Mouse (Mus musculus): ENCODE measurements around the gene Zfp536.

GRCm38 (mm10) chr7:37548805-37549204 lies 224.6 kb downstream of the Zfp536 start:
- TF ChIP-seq EP300 (IDR thresholded peaks at IDR 0.05; ENCODE audit: low read depth), result no peak
- 0 out of 2 replicates have a peak, but pooled peaks have one; percentile 6 for TF ChIP-seq CTCF (IDR thresholded peaks at IDR 0.05; ENCODE audit: low read depth)

Data from heart, postnatal 0 days (tissue).